Mouse (Mus musculus) neutrophil, adult 59 days (primary cell): ENCODE data around the gene Tbata. TPM values are rescaled to one million over a fixed set of nuclear protein-coding genes. Genes with fewer than 3 reads are reported as not detected.

Source experiments
- total RNA-seq, 2 experiments: library from RNA; stranded (reverse); gene quantifications; 1 replicate in 1 of 2; 2 replicates in 1 of 2; pipeline ENCODE4 v1.2.4; 2023

Gene Tbata
- not detected for total RNA-seq

GRCm38 (mm10) chr10:61171654-61172053, at the start of gene Tbata:
Gene Tbata, plus strand, starts transcription at chr10:61171954.

GRCm38 (mm10) chr10:61147157-61148040, 24.4 kb upstream of the Tbata start, which contains the start of gene Sgpl1:
Gene Sgpl1, minus strand, starts transcription at chr10:61147703.

Other genes with a start within 250 kb of the Tbata start
- gene Pcbd1, start 82.6 kb upstream of the Tbata start, total RNA-seq: under 1 TPM; 0.47 to 0.68 TPM
- 100 to 1,000 TPM in 1 of 2 experiments, 10 to 100 TPM in 1; 99.9 to 117 TPM for gene Sgpl1, start 24.3 kb upstream of the Tbata start, total RNA-seq
- under 1 TPM; 0.11 to 0.20 TPM for gene Adamts14, start 101.5 kb downstream of the Tbata start, total RNA-seq
- gene Prf1, start 125.9 kb downstream of the Tbata start, total RNA-seq: not detected
- under 1 TPM; 0.20 to 0.29 TPM for gene Pald1, start 211.6 kb downstream of the Tbata start, total RNA-seq
- gene Nodal, start 246.0 kb downstream of the Tbata start, total RNA-seq: not detected